In the genomic region with DNA sequence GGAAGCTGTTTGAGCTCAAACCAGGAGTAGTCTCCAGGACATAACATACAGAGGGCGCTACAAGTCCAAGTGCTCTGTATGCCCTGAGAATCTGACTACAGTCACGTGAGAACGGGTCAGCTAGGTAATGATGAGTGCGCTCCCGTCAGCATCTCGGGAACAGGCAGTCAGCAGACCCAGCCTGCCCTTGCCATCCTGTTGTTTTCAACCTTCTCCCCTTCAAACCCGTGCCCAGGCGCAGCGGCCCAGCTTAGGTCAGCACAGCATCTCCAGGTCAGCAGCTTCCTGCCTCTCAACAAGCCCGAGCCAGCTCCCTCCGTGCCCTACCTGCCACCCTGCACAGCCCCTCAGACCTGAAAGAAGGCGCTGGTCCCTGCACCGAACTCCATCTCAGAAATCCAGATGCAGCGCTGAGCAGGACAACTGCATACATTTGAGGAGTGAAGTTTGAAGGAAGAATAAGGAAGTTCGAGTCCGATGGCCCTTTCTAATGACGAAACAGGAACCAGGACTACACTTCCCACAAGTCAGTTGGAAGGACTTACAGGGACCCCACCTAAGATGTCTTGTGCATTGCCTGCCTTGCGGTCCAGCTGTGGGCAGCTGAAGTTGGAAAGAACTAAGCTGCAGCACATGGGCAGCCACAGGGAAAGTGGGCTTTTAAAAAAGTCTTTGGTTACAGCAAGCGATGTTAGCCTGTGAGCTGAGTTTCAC, we compare ENCODE assay signal across 8 mouse cellular contexts. TPM values are rescaled to one million over a fixed set of nuclear protein-coding genes. Genes with fewer than 3 reads are reported as not detected.
A peak's percentile ranks its signal among the peaks of the same experiment; 100 is the strongest.
DNase-seq lines count a peak whose midpoint lies in the region; ATAC-seq lines count a peak whose summit lies in the region.

A gene (minus strand): TSS at position 476 of the 714 bp plus-strand sequence.
A gene (minus strand): TSS at position 498 of the 714 bp plus-strand sequence.

- peak within 1 kb of the TSS; percentile 80 for H3K4me3 ChIP-seq in hindbrain, embryonic 11.5 days (ENCODE audit: low read depth, low read length)

- H3K27me3 ChIP-seq in hindbrain, embryonic 11.5 days (ENCODE audit: control insufficient read depth, insufficient read depth, low read length), result no peaks in the 10 kb centered on the region

- under 1% methylated on average over 19 of the region's 19 CpGs for WGBS in hindbrain, embryonic 11.5 days

- no peak within 1 kb of the TSS for H3K27ac ChIP-seq in hindbrain, embryonic 11.5 days (ENCODE audit: low read depth, low read length)

- no peaks in the 10 kb centered on the region for H3K4me1 ChIP-seq in hindbrain, embryonic 11.5 days (replicated peaks; ENCODE audit: control insufficient read depth, insufficient read depth, low read length)

- peak; percentile 99 for ATAC-seq in hindbrain, embryonic 11.5 days (ENCODE audit: low FRiP score)

- no peaks in the 10 kb centered on the region for H3K36me3 ChIP-seq in hindbrain, embryonic 11.5 days (ENCODE audit: control insufficient read depth, insufficient read depth, low read length)

- H3K9me3 ChIP-seq in hindbrain, embryonic 11.5 days (ENCODE audit: control insufficient read depth, low read length), result no peaks in the 10 kb centered on the region

- peak within 1 kb of the TSS; percentile 65 for H3K9ac ChIP-seq in hindbrain, embryonic 11.5 days (ENCODE audit: low read depth, low read length)

- peak; percentile 86 for DNase-seq in Muller cell, postnatal 12 days (ENCODE audit: inconsistent ontology term)
- peak; percentile 86 for DNase-seq in cerebellum, adult 9-11 months
- DNase-seq in frontal cortex, adult 2 months (ENCODE audit: extremely low spot score in 1 of 2, low spot score in 1 of 2), result peak; percentile 89 to 94
- peak; percentile 89 for DNase-seq in hindbrain, embryonic 11.5 days (ENCODE audit: low spot score)
- DNase-seq in layer of hippocampus, postnatal 10 days (ENCODE audit: low spot score in 2 of 2), result peak; percentile 72 to 79
- DNase-seq in lung, postnatal 10 days, result peak; percentile 92
- DNase-seq in ovary, postnatal 36 days (ENCODE audit: low spot score), result peak; percentile 76
- peak; percentile 81 for DNase-seq in thymus, postnatal 25 days

- H3K4me2 ChIP-seq in hindbrain, embryonic 11.5 days (replicated peaks; ENCODE audit: low read depth, low read length), result peak within 1 kb of the TSS; percentile 22

RNA-seq across cellular contexts. Expression of the first gene that starts in this region (rescaled TPM):
- polyA plus RNA-seq in frontal cortex, adult 2 months (2012; rRNA removed), result not detected in 2 replicates
- polyA plus RNA-seq in hindbrain, embryonic 11.5 days (2014; fragmentation: Nextera tagmentation; extraction: Ambion mirVana), result 0.94 TPM in 1 of 2 replicates, not detected in the other
- total RNA-seq in layer of hippocampus, postnatal 10 days (2021), result 1 to 10 TPM in 1 of 2 experiments, not detected in 1; 1.4 TPM

RNA-seq across cellular contexts. Expression of the second gene that starts in this region (rescaled TPM):
- 3.1 and 4.1 TPM in 2 replicates for polyA plus RNA-seq in frontal cortex, adult 2 months (2012; rRNA removed)
- polyA plus RNA-seq in hindbrain, embryonic 11.5 days (2014; fragmentation: Nextera tagmentation; extraction: Ambion mirVana), result 3.8 and 4.3 TPM in 2 replicates
- total RNA-seq in layer of hippocampus, postnatal 10 days (2021), result 1 to 10 TPM; 8.0 to 9.0 TPM
